Mouse (Mus musculus) heart, embryonic 15.5 days (tissue): ENCODE data around the gene Olfr350. TPM values are rescaled to one million over a fixed set of nuclear protein-coding genes. Genes with fewer than 3 reads are reported as not detected.

Source experiments
- ATAC-seq: fragments of 200-750 bp; cut with Nextera tagmentation; replicated peaks from 2 replicates; pipeline ENCODE4 v1.8.0; 2017; ENCODE audit warnings: low read depth, moderate TSS enrichment; ENCODE audit not compliant: insufficient number of reproducible peaks, insufficient read depth, low FRiP score
- H3K27ac ChIP-seq: fragments of 300-500 bp; sonication (generic); 2 replicates; pipeline ENCODE4 v1.5.1; 2015; ENCODE audit warnings: mild to moderate bottlenecking, inconsistent platforms
- H3K27me3 ChIP-seq: fragments of 300-500 bp; sonication (generic); 2 replicates; pipeline ENCODE4 v1.6.1; 2015; ENCODE audit warnings: inconsistent platforms
- H3K36me3 ChIP-seq: fragments of 300-500 bp; sonication (generic); 2 replicates; pipeline ENCODE4 v1.6.1; 2015; ENCODE audit warnings: mild to moderate bottlenecking, inconsistent platforms
- H3K4me1 ChIP-seq: fragments of 300-500 bp; sonication (generic); replicated peaks from 2 replicates; pipeline ENCODE4 v1.6.1; 2015; ENCODE audit warnings: inconsistent platforms
- H3K4me2 ChIP-seq: fragments of 300-500 bp; sonication (generic); 2 replicates; pipeline ENCODE4 v1.6.1; 2015; ENCODE audit warnings: inconsistent platforms, mild to moderate bottlenecking, moderate library complexity
- H3K4me3 ChIP-seq: fragments of 300-500 bp; sonication (generic); 2 replicates; pipeline ENCODE4 v1.5.1; 2015; ENCODE audit warnings: mild to moderate bottlenecking, inconsistent platforms
- H3K9ac ChIP-seq: fragments of 300-500 bp; sonication (generic); 2 replicates; pipeline ENCODE4 v1.6.1; 2015; ENCODE audit warnings: mild to moderate bottlenecking, inconsistent platforms
- H3K9me3 ChIP-seq: fragments of 300-500 bp; sonication (generic); replicated peaks from 2 replicates; pipeline ENCODE4 v1.6.1; 2016; ENCODE audit warnings: inconsistent platforms
- WGBS: fragments of 180-500 bp; shearing (Covaris S2); methylation state at CpG from one replicate; pipeline ENCODE4 v1.1.7; 2015; ENCODE audit warnings: mixed read lengths; 5-methylcytosine and 5-hydroxymethylcytosine counted together
- polyA plus RNA-seq: library from polyadenylated mRNA; unstranded; fragments of >200 nt; fragmentation: Nextera tagmentation; extraction: Ambion mirVana; gene quantifications from 2 replicates; pipeline ENCODE4 v1.2.1, GENCODE M21; 2015

Olfr350 gene
- not detected in 2 replicates for polyA plus RNA-seq

DNA sequence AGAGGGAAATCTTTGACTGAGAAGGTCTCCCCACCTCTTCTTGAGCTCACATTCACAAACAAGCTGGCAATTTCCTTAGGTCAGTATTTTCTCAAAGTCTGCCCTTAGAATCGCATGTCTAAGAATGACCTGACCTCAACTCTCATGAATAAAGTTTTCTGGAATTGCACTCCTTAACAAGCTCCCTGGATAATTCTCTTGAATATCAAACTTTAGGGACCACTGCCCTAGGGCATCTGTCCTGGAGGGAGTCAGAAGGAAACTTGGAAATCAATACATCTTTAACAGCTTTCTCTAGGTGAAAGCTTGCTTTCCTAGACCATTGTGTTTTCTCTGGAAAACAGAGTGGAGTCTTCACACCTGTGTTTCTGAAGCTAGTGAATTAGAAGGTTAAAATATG, at the start of gene Olfr350:
Olfr350 (plus strand) TSS at position 301 of the 400 bp plus-strand sequence.
- no peaks in the 10 kb centered on the region for H3K27me3 ChIP-seq
- no peak within 1 kb of the TSS for H3K9ac ChIP-seq
- no peak within 1 kb of the TSS for H3K27ac ChIP-seq
- no peaks in the 10 kb centered on the region; the same call in none of the 2 replicates for H3K9me3 ChIP-seq
- H3K4me1 ChIP-seq, result no peaks in the 10 kb centered on the region
- H3K36me3 ChIP-seq, result no peaks in the 10 kb centered on the region
- ATAC-seq, result no peak
- 81% methylated on average over 1 of the region's 1 CpGs for WGBS
- H3K4me2 ChIP-seq, result no peak within 1 kb of the TSS
- H3K4me3 ChIP-seq, result no peak within 1 kb of the TSS

DNA sequence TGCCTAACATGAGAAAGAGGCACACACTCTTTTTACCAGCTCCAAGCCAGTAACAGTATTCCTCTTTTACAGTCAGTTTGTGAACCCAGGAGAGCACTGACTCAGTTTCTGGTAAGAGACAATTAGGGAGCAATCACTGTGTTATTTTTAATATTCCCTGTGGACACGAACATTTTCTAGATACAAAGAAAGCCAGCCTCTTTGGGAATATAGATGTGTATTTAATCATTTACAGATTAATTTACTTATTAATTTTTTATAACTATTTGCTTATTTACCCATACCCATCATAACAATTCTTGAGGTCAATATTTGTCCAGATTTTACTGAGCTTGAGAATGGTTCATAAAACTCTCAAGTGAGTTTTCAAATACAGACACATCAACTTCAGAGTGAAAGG, 29.2 kb upstream of the Olfr350 start, which contains the start of gene Olfr3:
Olfr3 (minus strand) TSS at position 101 of the 400 bp plus-strand sequence.
- H3K9me3 ChIP-seq, result no peaks in the 10 kb centered on the region; the same call in 1 of the 2 replicates
- no peak within 1 kb of the TSS for H3K4me3 ChIP-seq
- no peaks in the 10 kb centered on the region for H3K27me3 ChIP-seq
- 68% methylated on average over 1 of the region's 1 CpGs for WGBS
- H3K4me1 ChIP-seq, result no peaks in the 10 kb centered on the region
- H3K4me2 ChIP-seq, result no peak within 1 kb of the TSS
- no peak for ATAC-seq
- H3K36me3 ChIP-seq, result no peaks in the 10 kb centered on the region
- no peak within 1 kb of the TSS for H3K27ac ChIP-seq
- H3K9ac ChIP-seq, result no peak within 1 kb of the TSS

DNA sequence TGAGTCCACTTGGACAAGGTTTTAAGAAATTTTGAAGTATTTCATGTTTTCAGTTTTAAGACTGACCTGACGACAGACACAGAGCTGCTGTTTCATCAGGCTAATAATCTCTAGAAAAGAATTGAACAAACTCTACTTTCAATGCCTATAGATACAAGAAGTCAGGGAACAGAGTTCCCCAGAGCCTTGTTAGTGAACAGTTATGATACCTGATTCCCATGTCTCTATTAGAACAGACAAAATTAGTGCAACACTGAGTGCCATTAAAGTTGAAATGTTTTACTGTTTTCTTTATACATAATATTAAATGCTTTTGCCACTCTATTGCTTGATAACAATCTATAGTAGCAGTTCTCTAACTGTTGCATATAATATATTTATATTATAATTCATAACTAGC, 16.4 kb downstream of the Olfr350 start, which contains the start of gene Olfr351:
Olfr351 (minus strand) TSS at position 101 of the 400 bp plus-strand sequence.
- no peak within 1 kb of the TSS for H3K4me2 ChIP-seq
- no peaks in the 10 kb centered on the region for H3K4me1 ChIP-seq
- H3K9me3 ChIP-seq, result no peaks in the 10 kb centered on the region
- 62% methylated on average over 1 of the region's 1 CpGs for WGBS
- H3K9ac ChIP-seq, result no peak within 1 kb of the TSS
- no peaks in the 10 kb centered on the region for H3K27me3 ChIP-seq
- no peak for ATAC-seq
- no peak within 1 kb of the TSS for H3K4me3 ChIP-seq
- H3K27ac ChIP-seq, result no peak within 1 kb of the TSS
- no peaks in the 10 kb centered on the region for H3K36me3 ChIP-seq

DNA sequence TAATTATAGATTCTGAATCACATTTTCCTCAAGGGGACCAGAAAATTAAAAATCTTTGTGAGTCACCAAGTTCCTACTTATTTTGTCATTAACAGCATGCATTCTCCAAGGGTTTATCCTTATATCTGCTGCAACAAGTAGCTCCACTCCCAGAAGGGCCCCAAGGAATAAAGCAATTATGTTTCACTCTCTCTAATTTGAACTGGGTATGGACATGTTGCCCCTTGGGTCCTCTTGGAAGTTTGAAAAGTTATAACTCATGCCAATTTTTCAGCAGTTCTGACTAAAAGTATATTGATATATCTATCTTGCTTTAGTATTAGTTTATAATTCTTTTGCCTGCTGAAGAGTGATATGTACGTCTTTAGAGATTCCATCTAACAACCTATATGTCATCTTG, 22.1 kb downstream of the Olfr350 start, which contains the start of gene Olfr352:
Olfr352 (plus strand) TSS at position 301 of the 400 bp plus-strand sequence.
- WGBS, result 67% methylated on average over 1 of the region's 1 CpGs
- ATAC-seq, result no peak
- no peak within 1 kb of the TSS for H3K27ac ChIP-seq

DNA sequence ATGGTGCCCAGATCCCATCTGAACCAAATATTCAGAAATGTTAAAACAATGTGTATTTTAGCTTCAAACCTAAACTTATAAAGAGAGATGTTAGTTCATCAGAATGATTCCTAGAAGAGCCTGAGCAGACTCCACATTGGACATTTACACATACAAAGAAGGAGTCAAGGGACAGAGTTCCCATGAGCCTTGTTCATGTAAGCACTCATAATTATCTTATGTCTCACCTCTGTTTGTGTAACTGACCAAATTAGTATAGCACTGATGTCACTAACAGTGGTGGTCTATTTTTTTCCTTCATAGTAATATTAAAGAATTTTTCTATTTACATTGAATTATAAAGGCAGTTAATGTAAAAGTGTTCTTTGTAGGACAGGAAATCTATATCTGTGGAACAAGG, 46.7 kb downstream of the Olfr350 start, which contains the start of gene Olfr353:
Olfr353 (minus strand) TSS at position 101 of the 400 bp plus-strand sequence.
- H3K4me2 ChIP-seq, result no peak within 1 kb of the TSS
- H3K9ac ChIP-seq, result no peak within 1 kb of the TSS
- no peaks in the 10 kb centered on the region for H3K36me3 ChIP-seq
- no peak within 1 kb of the TSS for H3K27ac ChIP-seq
- no peaks in the 10 kb centered on the region for H3K4me1 ChIP-seq
- ATAC-seq, result no peak
- no peak within 1 kb of the TSS for H3K4me3 ChIP-seq
- no peaks in the 10 kb centered on the region for H3K9me3 ChIP-seq
- H3K27me3 ChIP-seq, result no peaks in the 10 kb centered on the region

More for the DNA sequence above, 22.1 kb downstream of the Olfr350 start, which contains the start of gene Olfr352:
- Histone ChIP-seq H3K27me3 (no peaks in the 10 kb centered on the region), H3K4me2 (no peak within 1 kb of the TSS), H3K4me3 (no peak within 1 kb of the TSS), H3K9me3 (no peaks in the 10 kb centered on the region), H3K9ac (no peak within 1 kb of the TSS), H3K4me1 (no peaks in the 10 kb centered on the region), H3K36me3 (no peaks in the 10 kb centered on the region)

DNA sequence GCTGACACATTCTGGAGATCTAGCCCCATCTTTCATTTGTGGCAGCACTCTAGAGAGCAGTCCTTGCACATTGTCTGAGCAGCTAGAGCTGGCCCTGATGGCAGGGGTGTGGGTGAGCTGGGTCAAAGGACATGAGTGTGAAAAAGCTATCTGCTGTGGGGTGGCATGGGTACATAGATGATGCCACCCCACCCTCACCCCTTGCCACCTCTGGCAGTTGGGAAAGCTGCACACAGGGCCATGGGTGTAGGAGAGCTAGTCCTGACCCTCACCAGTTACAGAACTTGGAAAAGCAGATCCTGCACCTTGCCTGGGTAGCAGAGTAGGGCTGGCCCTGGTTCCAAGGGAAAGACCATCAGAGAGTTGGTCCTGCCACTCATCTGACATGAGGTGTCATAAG, 51.0 kb downstream of the Olfr350 start:
- H3K36me3 ChIP-seq, result no peaks in the 10 kb centered on the region
- no peaks in the 10 kb centered on the region for H3K4me1 ChIP-seq
- no peak overlapping the region for H3K9ac ChIP-seq
- H3K27ac ChIP-seq, result no peak overlapping the region
- H3K27me3 ChIP-seq, result no peaks in the 10 kb centered on the region
- no peaks in the 10 kb centered on the region for H3K9me3 ChIP-seq
- H3K4me3 ChIP-seq, result no peak overlapping the region
- no peak overlapping the region for H3K4me2 ChIP-seq
- no peak for ATAC-seq

Other genes with a start within 250 kb of the Olfr350 start
- gene Olfr345, start 206.3 kb upstream of the Olfr350 start, polyA plus RNA-seq, result not detected in 2 replicates
- not detected in 2 replicates for gene Olfr346, start 160.5 kb upstream of the Olfr350 start, polyA plus RNA-seq
- gene Olfr347, start 114.4 kb upstream of the Olfr350 start, polyA plus RNA-seq, result not detected in 2 replicates
- not detected in 2 replicates for gene Olfr348, start 62.0 kb upstream of the Olfr350 start, polyA plus RNA-seq
- not detected in 2 replicates for gene Olfr50, start 55.8 kb upstream of the Olfr350 start, polyA plus RNA-seq
- not detected in 2 replicates for gene Olfr3, start 29.3 kb upstream of the Olfr350 start, polyA plus RNA-seq
- gene Olfr351, start 16.4 kb downstream of the Olfr350 start, polyA plus RNA-seq, result not detected in 2 replicates
- not detected in 2 replicates for gene Olfr352, start 22.1 kb downstream of the Olfr350 start, polyA plus RNA-seq
- gene Olfr353, start 46.6 kb downstream of the Olfr350 start, polyA plus RNA-seq, result not detected in 2 replicates
- gene Olfr354, start 59.4 kb downstream of the Olfr350 start, polyA plus RNA-seq, result not detected in 2 replicates
- gene Olfr355, start 82.6 kb downstream of the Olfr350 start, polyA plus RNA-seq, result not detected in 2 replicates
- not detected in 2 replicates for gene Olfr356, start 90.8 kb downstream of the Olfr350 start, polyA plus RNA-seq
- not detected in 2 replicates for gene Olfr357, start 147.5 kb downstream of the Olfr350 start, polyA plus RNA-seq
- gene Olfr358, start 163.0 kb downstream of the Olfr350 start, polyA plus RNA-seq, result not detected in 2 replicates
- gene Olfr360, start 219.4 kb downstream of the Olfr350 start, polyA plus RNA-seq, result not detected in 2 replicates
- not detected in 2 replicates for gene Olfr361, start 243.0 kb downstream of the Olfr350 start, polyA plus RNA-seq